Mouse (Mus musculus): ENCODE measurements around the gene Olfr154.
"Not testable (repeated sequence)": the region's sequence is repeated elsewhere in the genome, so short reads cannot be mapped to it uniquely, and the experiment has no call there.

Gene Olfr154

GRCm38 (mm10) chr2:85664355-85664754, at the start of gene Olfr154:
TSS of gene Olfr154 (minus strand) at chr2:85664455.
- not testable (repeated sequence) for DNase-seq (ENCODE audit: low spot score)

- DNase-seq (ENCODE audit: low spot score): no peak
These were observed 46.9 kb upstream of the Olfr154 start for GRCm38 (mm10) chr2:85711159-85711558.

GRCm38 (mm10) chr2:85710680-85711079, 46.4 kb upstream of the Olfr154 start:
- not testable (repeated sequence) for DNase-seq (ENCODE audit: low spot score)

GRCm38 (mm10) chr2:85689131-85689530, 24.9 kb upstream of the Olfr154 start, which contains the start of gene Olfr1008:
TSS of gene Olfr1008 (plus strand) at chr2:85689431.
- no peak for DNase-seq (ENCODE audit: low spot score)

GRCm38 (mm10) chr2:85678667-85679066, 14.4 kb upstream of the Olfr154 start, which contains the start of gene Olfr1006:
TSS of gene Olfr1006 (minus strand) at chr2:85678767.
- no peak for DNase-seq (ENCODE audit: low spot score)

GRCm38 (mm10) chr2:85650604-85651003, 13.7 kb downstream of the Olfr154 start, which contains the start of gene Olfr1002:
TSS of gene Olfr1002 (minus strand) at chr2:85650704.
- no peak for DNase-seq (ENCODE audit: low spot score)
